Mouse (Mus musculus): ENCODE results near the gene Myo18b.

GRCm38 (mm10) chr5:112674806-112675205 is 221.4 kb downstream of the Myo18b start:
- no peak for TF ChIP-seq HCFC1 (IDR thresholded peaks at IDR 0.05; ENCODE audit: borderline replicate concordance, insufficient read depth, low read length)
- no peak for TF ChIP-seq ZC3H11A (IDR thresholded peaks at IDR 0.05; ENCODE audit: borderline replicate concordance, low read depth, low read length)
- TF ChIP-seq ZNF384 (IDR thresholded peaks at IDR 0.05; ENCODE audit: low read depth, low read length): no peak

Data from ES-E14 (cell line).